Mouse (Mus musculus) midbrain, embryonic 14.5 days (tissue): ENCODE data around the gene Ndrg2. TPM values are rescaled to one million over a fixed set of nuclear protein-coding genes. Genes with fewer than 3 reads are reported as not detected.

Experiments
- ATAC-seq: fragments of 200-750 bp; cut with Nextera tagmentation; 2 replicates; pipeline ENCODE4 v1.8.0; 2017; ENCODE audit warnings: moderate number of reproducible peaks, moderate library complexity; ENCODE audit not compliant: low FRiP score, low TSS enrichment
- DNase-seq: peaks from one replicate; pipeline ENCODE4 v3.0.0-alpha.2; 2015
- H3K27ac ChIP-seq: fragments of 300-500 bp; sonication (generic); replicated peaks from 2 replicates; pipeline ENCODE4 v1.5.1; 2014; ENCODE audit warnings: mild to moderate bottlenecking, low read depth, low read length, moderate library complexity
- H3K27me3 ChIP-seq: fragments of 300-500 bp; sonication (generic); 2 replicates; pipeline ENCODE4 v1.6.1; 2014; ENCODE audit warnings: low read length, control low read depth, mixed read lengths; ENCODE audit not compliant: control insufficient read depth, insufficient read depth
- H3K36me3 ChIP-seq: fragments of 300-500 bp; sonication (generic); 2 replicates; pipeline ENCODE4 v1.6.1; 2014; ENCODE audit warnings: low read length, control low read depth; ENCODE audit not compliant: control insufficient read depth, insufficient read depth
- H3K4me1 ChIP-seq: fragments of 300-500 bp; sonication (generic); 2 replicates; pipeline ENCODE4 v1.6.1; 2014; ENCODE audit warnings: mild to moderate bottlenecking, antibody characterized with exemption, low read length, control low read depth; ENCODE audit not compliant: control insufficient read depth, insufficient read depth
- H3K4me2 ChIP-seq: fragments of 300-500 bp; sonication (generic); 2 replicates; pipeline ENCODE4 v1.6.1; 2014; ENCODE audit warnings: mild to moderate bottlenecking, low read length, moderate library complexity
- H3K4me3 ChIP-seq: fragments of 300-500 bp; sonication (generic); replicated peaks from 2 replicates; pipeline ENCODE4 v1.5.1; 2014; ENCODE audit warnings: low read depth, low read length
- H3K9ac ChIP-seq: fragments of 300-500 bp; sonication (generic); replicated peaks from 2 replicates; pipeline ENCODE4 v1.6.1; 2014; ENCODE audit warnings: mild to moderate bottlenecking, low read length, moderate library complexity
- H3K9me3 ChIP-seq: fragments of 300-500 bp; sonication (generic); 2 replicates; pipeline ENCODE4 v1.6.1; 2016; ENCODE audit warnings: low read length, control low read depth, mixed read lengths; ENCODE audit not compliant: control insufficient read depth
- WGBS: fragments of 180-500 bp; shearing (Covaris S2); extraction: QIAGEN DNeasy Blood & Tissue Kit; methylation state at CpG from one replicate; pipeline ENCODE4 v1.1.7; 2014; 5-methylcytosine and 5-hydroxymethylcytosine counted together
- polyA plus RNA-seq: library from polyadenylated mRNA; unstranded; fragments of >200 nt; fragmentation: Nextera tagmentation; extraction: Ambion mirVana; gene quantifications from 2 replicates; pipeline ENCODE4 v1.2.1, GENCODE M21; 2014

Ndrg2 gene
- polyA plus RNA-seq, 1 experiment from 2014 or later: 98.7 TPM

GRCm38 (mm10) chr14:51918966-51919365 lies 5.0 kb upstream of the Ndrg2 start:
- Histone ChIP-seq H3K9ac (no peak overlapping the region), H3K27ac (no peak overlapping the region), H3K27me3 (no peaks in the 10 kb centered on the region), H3K36me3 (no peaks in the 10 kb centered on the region), H3K9me3 (no peaks in the 10 kb centered on the region), H3K4me2 (no peak overlapping the region), H3K4me1 (0 out of 2 replicates have a peak, but pooled peaks cover 2% of the 10 kb centered on the region), H3K4me3 (no peak overlapping the region)
- ATAC-seq (no peak), DNase-seq (no peak)
- 85% methylated on average over 4 of the region's 4 CpGs for WGBS

DNA sequence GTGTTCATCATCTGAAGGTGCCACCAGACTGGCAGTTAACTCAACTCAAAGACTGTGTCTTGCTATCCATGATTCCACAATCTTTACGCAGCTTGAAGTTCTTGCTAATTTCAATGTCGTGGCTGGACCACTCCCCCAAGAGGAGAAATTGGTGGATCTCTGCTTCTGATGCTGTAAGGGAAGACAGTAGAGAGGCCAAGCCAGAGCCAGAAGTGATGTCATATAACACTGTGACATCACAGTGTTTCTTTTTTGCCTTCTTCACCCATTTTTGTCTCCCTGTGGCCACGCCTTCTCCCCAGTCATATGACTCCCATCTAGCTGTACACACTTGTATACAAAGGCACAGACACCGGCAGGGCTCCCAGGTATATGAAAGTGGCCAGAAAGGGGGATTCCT lies 4.2 kb upstream of the Ndrg2 start, which contains the start of gene Tppp2:
Gene Tppp2, plus strand, starts transcription at position 301 of the 400 bp plus-strand sequence.
- H3K9ac ChIP-seq: no peak within 1 kb of the TSS
- no peak within 1 kb of the TSS for H3K4me3 ChIP-seq
- no peak within 1 kb of the TSS for H3K27ac ChIP-seq
- ATAC-seq (no peak), DNase-seq (no peak)
- no peaks in the 10 kb centered on the region for H3K36me3 ChIP-seq
- no peak within 1 kb of the TSS for H3K4me2 ChIP-seq
- H3K27me3 ChIP-seq: no peaks in the 10 kb centered on the region
- 89% methylated on average over 4 of the region's 4 CpGs for WGBS
- no peaks in the 10 kb centered on the region for H3K9me3 ChIP-seq
- peaks cover 7% of the 10 kb centered on the region; the same call in 1 of the 2 replicates for H3K4me1 ChIP-seq

- no peak overlapping the region for H3K4me2 ChIP-seq
- no peaks in the 10 kb centered on the region for H3K36me3 ChIP-seq
Measured at GRCm38 (mm10) chr14:51916539-51916938, 2.6 kb upstream of the Ndrg2 start.

DNA sequence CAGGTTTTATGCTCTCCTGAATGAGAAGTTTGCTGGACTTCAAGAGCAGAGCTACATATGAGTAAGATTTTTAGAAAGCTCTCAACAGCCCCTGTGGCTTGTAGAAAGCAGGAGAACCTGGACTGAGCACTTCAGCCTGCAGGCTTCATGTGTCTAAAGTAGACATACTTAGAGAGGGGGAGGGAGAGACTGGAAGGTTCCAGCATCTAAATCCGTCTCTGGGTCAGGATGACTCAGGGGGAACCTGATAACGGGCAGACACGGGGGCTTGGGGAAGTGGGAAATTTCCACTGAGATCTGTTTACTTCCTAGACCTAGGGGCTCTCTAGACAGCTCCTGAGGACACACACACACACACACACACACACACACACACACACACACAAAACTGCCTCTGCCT lies 1.1 kb upstream of the Ndrg2 start:
- Histone ChIP-seq H3K9me3 (no peaks in the 10 kb centered on the region), H3K4me1 (peaks cover 14% of the 10 kb centered on the region), H3K27me3 (no peaks in the 10 kb centered on the region), H3K4me3 (no peak overlapping the region), H3K4me2 (no peak overlapping the region), H3K9ac (no peak overlapping the region), H3K27ac (no peak overlapping the region), H3K36me3 (no peaks in the 10 kb centered on the region)
- DNase-seq (no peak), ATAC-seq (no peak)
- 38% methylated on average over 3 of the region's 3 CpGs for WGBS

More at GRCm38 (mm10) chr14:51916539-51916938, 2.6 kb upstream of the Ndrg2 start:
- no peak for ATAC-seq
- peaks cover 14% of the 10 kb centered on the region for H3K4me1 ChIP-seq
- no peaks in the 10 kb centered on the region for H3K27me3 ChIP-seq
- H3K9ac ChIP-seq: no peak overlapping the region
- no peak for DNase-seq
- 92% methylated on average over 4 of the region's 4 CpGs for WGBS
- no peak overlapping the region for H3K27ac ChIP-seq
- H3K4me3 ChIP-seq: no peak overlapping the region
- H3K9me3 ChIP-seq: no peaks in the 10 kb centered on the region

- under 1% methylated on average over 58 of the region's 58 CpGs for WGBS
- Histone ChIP-seq H3K36me3 (no peaks in the 10 kb centered on the region), H3K9me3 (no peaks in the 10 kb centered on the region), H3K27ac (peak overlapping the region; percentile 56), H3K4me3 (peak overlapping the region; percentile 51), H3K4me2 (peak overlapping the region; percentile 98), H3K27me3 (no peaks in the 10 kb centered on the region), H3K4me1 (peaks cover 14% of the 10 kb centered on the region), H3K9ac (peak overlapping the region; percentile 58)
- DNase-seq: peak; percentile 75
- ATAC-seq: peak; percentile 66
Measured at GRCm38 (mm10) chr14:51913062-51913959, 647 bp downstream of the Ndrg2 start.

DNA sequence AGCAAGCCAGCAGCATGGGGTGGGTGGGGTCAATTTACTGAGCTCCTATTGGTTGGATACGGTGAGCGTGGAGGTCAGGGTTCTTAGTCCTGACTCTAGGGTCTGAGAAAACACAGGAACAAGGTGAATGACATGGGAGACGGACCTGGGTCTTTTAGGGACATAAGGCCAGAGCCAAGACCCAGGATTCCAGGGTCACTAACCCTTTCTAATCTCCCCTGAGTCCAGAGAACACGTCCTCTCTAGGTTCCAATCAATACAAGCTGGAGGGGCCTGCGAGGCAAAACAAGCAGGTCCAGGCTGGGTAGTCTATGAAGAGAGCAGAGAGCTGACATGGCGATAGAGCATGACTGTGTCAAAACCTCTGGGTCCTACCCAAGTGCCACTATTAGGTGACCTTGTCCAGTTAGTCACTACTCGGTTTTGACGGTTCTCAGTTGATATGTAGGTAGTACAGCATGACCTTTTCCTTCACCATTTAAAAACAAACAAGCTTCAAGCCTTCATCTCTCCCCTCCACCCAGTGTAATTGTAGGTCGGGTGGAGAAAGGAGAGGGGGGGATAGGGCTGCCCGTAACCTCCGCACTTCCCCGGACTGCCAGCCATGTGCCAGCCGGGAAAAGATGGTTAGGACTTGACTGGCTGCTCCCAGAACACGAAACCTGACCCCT lies 1.4 kb downstream of the Ndrg2 start:
- H3K9me3 ChIP-seq: no peaks in the 10 kb centered on the region
- H3K9ac ChIP-seq: peak overlapping the region; percentile 58
- H3K27me3 ChIP-seq: no peaks in the 10 kb centered on the region
- 8% methylated on average over 14 of the region's 14 CpGs for WGBS
- ATAC-seq: no peak
- peak overlapping the region; percentile 98 for H3K4me2 ChIP-seq
- H3K27ac ChIP-seq: peak overlapping the region; percentile 56; the same call in 1 of the 2 replicates
- DNase-seq: peak; percentile 23
- peak overlapping the region; percentile 51 for H3K4me3 ChIP-seq
- H3K36me3 ChIP-seq: no peaks in the 10 kb centered on the region
- peaks cover 14% of the 10 kb centered on the region for H3K4me1 ChIP-seq

DNA sequence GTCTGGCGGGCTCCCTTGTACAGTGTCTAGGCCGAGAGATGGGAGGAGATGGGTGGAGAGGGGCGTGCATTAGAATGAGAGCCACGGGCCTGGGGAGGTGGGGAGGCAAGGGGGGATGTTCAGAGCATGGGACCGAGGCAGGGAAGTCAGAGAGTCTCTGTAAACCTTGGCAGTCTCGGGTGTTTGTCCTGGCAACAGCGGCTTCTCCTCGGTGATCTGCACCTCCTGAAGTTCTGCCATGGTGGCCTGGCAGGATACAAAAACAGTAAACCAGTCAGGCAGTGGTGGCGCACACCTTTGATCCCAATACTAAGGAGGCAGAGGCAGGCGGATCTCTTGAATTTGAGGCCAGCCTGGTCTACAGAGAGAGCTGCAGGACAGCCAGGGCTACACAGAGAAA lies 2.7 kb downstream of the Ndrg2 start:
- ATAC-seq: no peak
- no peak overlapping the region for H3K4me3 ChIP-seq
- WGBS: 88% methylated on average over 10 of the region's 10 CpGs
- H3K4me2 ChIP-seq: peak overlapping the region; percentile 98
- H3K27me3 ChIP-seq: no peaks in the 10 kb centered on the region
- no peaks in the 10 kb centered on the region for H3K36me3 ChIP-seq
- no peaks in the 10 kb centered on the region for H3K9me3 ChIP-seq
- H3K4me1 ChIP-seq: peaks cover 14% of the 10 kb centered on the region
- H3K27ac ChIP-seq: no peak overlapping the region
- H3K9ac ChIP-seq: no peak overlapping the region
- DNase-seq: no peak

GRCm38 (mm10) chr14:51906102-51906501 lies 7.9 kb downstream of the Ndrg2 start:
- 94% methylated on average over 11 of the region's 11 CpGs for WGBS
- DNase-seq (no peak), ATAC-seq (no peak)

More at GRCm38 (mm10) chr14:51906102-51906501, 7.9 kb downstream of the Ndrg2 start:
- Histone ChIP-seq H3K9ac (no peak overlapping the region), H3K27ac (no peak overlapping the region), H3K4me2 (no peak overlapping the region), H3K9me3 (no peaks in the 10 kb centered on the region), H3K36me3 (no peaks in the 10 kb centered on the region), H3K4me3 (no peak overlapping the region), H3K4me1 (no peaks in the 10 kb centered on the region), H3K27me3 (no peaks in the 10 kb centered on the region)
